Mouse (Mus musculus): ENCODE results near the gene Gimap3. TPM values are rescaled to one million over a fixed set of nuclear protein-coding genes. Genes with fewer than 3 reads are reported as not detected.
A peak's percentile ranks its signal among the peaks of the same experiment; 100 is the strongest.

Gene Gimap3
- total and polyA plus RNA-seq, 2 experiments: 1.9 to 3.1 TPM

GRCm38 (mm10) chr6:48772030-48772429 lies 1.4 kb upstream of the Gimap3 start:
- H3K79me2 ChIP-seq (ENCODE audit: control insufficient read depth, insufficient read depth, low read length): no peaks in the 10 kb centered on the region
- 7% methylated on average over 8 of the region's 8 CpGs for WGBS
- peak; percentile 61 for DNase-seq (ENCODE audit: extremely low read depth, low read depth, low spot score)
- H3K27me3 ChIP-seq (ENCODE audit: control insufficient read depth, insufficient read depth, low read length): no peaks in the 10 kb centered on the region
- no peaks in the 10 kb centered on the region for H3K36me3 ChIP-seq (ENCODE audit: control insufficient read depth, insufficient read depth, low read length)
- H3K4me3 ChIP-seq (ENCODE audit: insufficient read depth, low read depth, low read length): no peak overlapping the region
- no peak overlapping the region for H3K27ac ChIP-seq (replicated peaks; ENCODE audit: insufficient read depth, low read depth, low read length)
- TF ChIP-seq CTCF (IDR thresholded peaks at IDR 0.05; ENCODE audit: low read depth, low read length) (peak; percentile 95), POLR2A (IDR thresholded peaks at IDR 0.05; ENCODE audit: extremely low read depth, insufficient read depth, low read length) (no peak)
- no peak overlapping the region for H3K9ac ChIP-seq (ENCODE audit: low read depth, low read length)
- no peaks in the 10 kb centered on the region for H3K4me1 ChIP-seq (ENCODE audit: control insufficient read depth, insufficient read depth, low read length)

GRCm38 (mm10) chr6:48768933-48769332 lies 1.7 kb downstream of the Gimap3 start:
- TF ChIP-seq CTCF (IDR thresholded peaks at IDR 0.05; ENCODE audit: low read depth, low read length): no peak
- TF ChIP-seq POLR2A (IDR thresholded peaks at IDR 0.05; ENCODE audit: extremely low read depth, insufficient read depth, low read length): no peak
- Histone ChIP-seq H3K9ac (ENCODE audit: low read depth, low read length) (no peak overlapping the region), H3K27me3 (ENCODE audit: control insufficient read depth, insufficient read depth, low read length) (no peaks in the 10 kb centered on the region), H3K4me1 (ENCODE audit: control insufficient read depth, insufficient read depth, low read length) (no peaks in the 10 kb centered on the region), H3K4me3 (ENCODE audit: insufficient read depth, low read depth, low read length) (no peak overlapping the region), H3K27ac (replicated peaks; ENCODE audit: insufficient read depth, low read depth, low read length) (no peak overlapping the region), H3K36me3 (ENCODE audit: control insufficient read depth, insufficient read depth, low read length) (no peaks in the 10 kb centered on the region), H3K79me2 (ENCODE audit: control insufficient read depth, insufficient read depth, low read length) (no peaks in the 10 kb centered on the region)
- DNase-seq (ENCODE audit: extremely low read depth, low read depth, low spot score): no peak
- 80% methylated on average over 3 of the region's 3 CpGs for WGBS

- WGBS: 63% methylated on average over 9 of the region's 9 CpGs
- no peak for DNase-seq (ENCODE audit: extremely low read depth, low read depth, low spot score)
- no peaks in the 10 kb centered on the region for H3K27me3 ChIP-seq (ENCODE audit: control insufficient read depth, insufficient read depth, low read length)
- no peaks in the 10 kb centered on the region for H3K79me2 ChIP-seq (ENCODE audit: control insufficient read depth, insufficient read depth, low read length)
- no peaks in the 10 kb centered on the region for H3K4me1 ChIP-seq (ENCODE audit: control insufficient read depth, insufficient read depth, low read length)
- no peak overlapping the region for H3K4me3 ChIP-seq (ENCODE audit: insufficient read depth, low read depth, low read length)
- H3K36me3 ChIP-seq (ENCODE audit: control insufficient read depth, insufficient read depth, low read length): no peaks in the 10 kb centered on the region
- TF ChIP-seq POLR2A (IDR thresholded peaks at IDR 0.05; ENCODE audit: extremely low read depth, insufficient read depth, low read length) (no peak), CTCF (IDR thresholded peaks at IDR 0.05; ENCODE audit: low read depth, low read length) (no peak)
- H3K27ac ChIP-seq (replicated peaks; ENCODE audit: insufficient read depth, low read depth, low read length): no peak overlapping the region
- H3K9ac ChIP-seq (ENCODE audit: low read depth, low read length): no peak overlapping the region
Measured at GRCm38 (mm10) chr6:48768178-48768869, 2.3 kb downstream of the Gimap3 start.

GRCm38 (mm10) chr6:48764496-48764895 lies 6.2 kb downstream of the Gimap3 start:
- Histone ChIP-seq H3K36me3 (ENCODE audit: control insufficient read depth, insufficient read depth, low read length) (no peaks in the 10 kb centered on the region), H3K27me3 (ENCODE audit: control insufficient read depth, insufficient read depth, low read length) (no peaks in the 10 kb centered on the region), H3K27ac (replicated peaks; ENCODE audit: insufficient read depth, low read depth, low read length) (no peak overlapping the region), H3K9ac (ENCODE audit: low read depth, low read length) (no peak overlapping the region), H3K4me3 (ENCODE audit: insufficient read depth, low read depth, low read length) (no peak overlapping the region), H3K4me1 (ENCODE audit: control insufficient read depth, insufficient read depth, low read length) (no peaks in the 10 kb centered on the region), H3K79me2 (ENCODE audit: control insufficient read depth, insufficient read depth, low read length) (no peaks in the 10 kb centered on the region)
- 90% methylated on average over 10 of the region's 10 CpGs for WGBS
- TF ChIP-seq POLR2A (IDR thresholded peaks at IDR 0.05; ENCODE audit: extremely low read depth, insufficient read depth, low read length): no peak
- TF ChIP-seq CTCF (IDR thresholded peaks at IDR 0.05; ENCODE audit: low read depth, low read length): no peak
- no peak for DNase-seq (ENCODE audit: extremely low read depth, low read depth, low spot score)

- H3K27me3 ChIP-seq (ENCODE audit: control insufficient read depth, insufficient read depth, low read length): no peaks in the 10 kb centered on the region
- WGBS: 89% methylated on average over 7 of the region's 7 CpGs
- no peak overlapping the region for H3K9ac ChIP-seq (ENCODE audit: low read depth, low read length)
- H3K27ac ChIP-seq (replicated peaks; ENCODE audit: insufficient read depth, low read depth, low read length): no peak overlapping the region
- H3K4me1 ChIP-seq (ENCODE audit: control insufficient read depth, insufficient read depth, low read length): no peaks in the 10 kb centered on the region
- no peak overlapping the region for H3K4me3 ChIP-seq (ENCODE audit: insufficient read depth, low read depth, low read length)
- TF ChIP-seq CTCF (IDR thresholded peaks at IDR 0.05; ENCODE audit: low read depth, low read length): no peak
- no peak for TF ChIP-seq POLR2A (IDR thresholded peaks at IDR 0.05; ENCODE audit: extremely low read depth, insufficient read depth, low read length)
- H3K36me3 ChIP-seq (ENCODE audit: control insufficient read depth, insufficient read depth, low read length): no peaks in the 10 kb centered on the region
- DNase-seq (ENCODE audit: extremely low read depth, low read depth, low spot score): no peak
- no peaks in the 10 kb centered on the region for H3K79me2 ChIP-seq (ENCODE audit: control insufficient read depth, insufficient read depth, low read length)
Measured at GRCm38 (mm10) chr6:48763567-48764270, 6.9 kb downstream of the Gimap3 start.
